Mouse (Mus musculus): ENCODE measurements around the gene Tnni3k.

DNA sequence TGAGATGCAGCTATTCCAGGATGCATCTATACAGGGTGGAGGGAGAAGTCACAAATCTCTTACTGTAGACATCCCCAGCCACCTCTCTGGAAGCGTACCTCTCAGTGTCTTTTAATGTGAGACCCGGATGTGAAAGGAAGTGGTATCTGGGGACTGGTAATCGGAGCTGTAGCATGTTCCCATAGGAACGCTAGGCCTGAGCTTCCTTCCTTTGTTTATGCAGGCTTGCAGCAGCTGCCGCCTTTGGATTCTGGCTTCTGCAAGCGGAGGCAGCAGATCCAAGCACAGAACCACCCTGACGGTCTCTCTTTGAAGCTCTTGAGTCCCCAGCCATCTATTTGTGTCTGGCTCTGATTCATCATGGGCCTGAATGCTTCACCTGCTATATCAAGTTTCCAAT, 248.6 kb downstream of the Tnni3k start:
- TF ChIP-seq CTCF (IDR thresholded peaks at IDR 0.05; ENCODE audit: borderline replicate concordance, insufficient read depth, low read length) (no peak), POLR2A (IDR thresholded peaks at IDR 0.05; ENCODE audit: low read depth, low read length) (no peak)
